Mouse (Mus musculus) hindbrain, embryonic 13.5 days (tissue): Measurements from ENCODE around the gene Nr1i3. TPM values are rescaled to one million over a fixed set of nuclear protein-coding genes. Genes with fewer than 3 reads are reported as not detected.
A peak's percentile ranks its signal among the peaks of the same experiment; 100 is the strongest.
"Not testable (repeated sequence)": the region's sequence is repeated elsewhere in the genome, so short reads cannot be mapped to it uniquely, and the experiment has no call there.

Experiments
- ATAC-seq: fragments of 200-750 bp; cut with Nextera tagmentation; 2 replicates; pipeline ENCODE4 v1.8.0; 2017; ENCODE audit warnings: moderate TSS enrichment; ENCODE audit not compliant: low FRiP score
- H3K27ac ChIP-seq: fragments of 300-500 bp; sonication (generic); 2 replicates; pipeline ENCODE4 v1.5.1; 2015; ENCODE audit warnings: inconsistent platforms, mild to moderate bottlenecking, moderate library complexity
- H3K27me3 ChIP-seq: fragments of 300-500 bp; sonication (generic); 2 replicates; pipeline ENCODE4 v1.6.1; 2015; ENCODE audit warnings: mild to moderate bottlenecking, inconsistent platforms
- H3K36me3 ChIP-seq: fragments of 300-500 bp; sonication (generic); 2 replicates; pipeline ENCODE4 v1.6.1; 2015; ENCODE audit warnings: mild to moderate bottlenecking, inconsistent platforms
- H3K4me1 ChIP-seq: fragments of 300-500 bp; sonication (generic); replicated peaks from 2 replicates; pipeline ENCODE4 v1.6.1; 2015; ENCODE audit warnings: inconsistent platforms
- H3K4me2 ChIP-seq: fragments of 300-500 bp; sonication (generic); 2 replicates; pipeline ENCODE4 v1.6.1; 2015; ENCODE audit warnings: inconsistent platforms, mild to moderate bottlenecking, moderate library complexity
- H3K4me3 ChIP-seq: fragments of 300-500 bp; sonication (generic); 2 replicates; pipeline ENCODE4 v1.5.1; 2015; ENCODE audit warnings: mild to moderate bottlenecking, inconsistent platforms
- H3K9ac ChIP-seq: fragments of 300-500 bp; sonication (generic); 2 replicates; pipeline ENCODE4 v1.6.1; 2015; ENCODE audit warnings: mild to moderate bottlenecking, inconsistent platforms
- H3K9me3 ChIP-seq: fragments of 300-500 bp; sonication (generic); 2 replicates; pipeline ENCODE4 v1.6.1; 2016; ENCODE audit warnings: inconsistent platforms
- WGBS: fragments of 180-500 bp; shearing (Covaris S2); methylation state at CpG from one replicate; pipeline ENCODE4 v1.1.7; 2015; 5-methylcytosine and 5-hydroxymethylcytosine counted together
- polyA plus RNA-seq: library from polyadenylated mRNA; unstranded; fragments of >200 nt; fragmentation: Nextera tagmentation; extraction: Ambion mirVana; gene quantifications from 2 replicates; pipeline ENCODE4 v1.2.1, GENCODE M21; 2015

Nr1i3 gene
- polyA plus RNA-seq, 1 experiment from 2014 or later: 0.48 TPM

DNA sequence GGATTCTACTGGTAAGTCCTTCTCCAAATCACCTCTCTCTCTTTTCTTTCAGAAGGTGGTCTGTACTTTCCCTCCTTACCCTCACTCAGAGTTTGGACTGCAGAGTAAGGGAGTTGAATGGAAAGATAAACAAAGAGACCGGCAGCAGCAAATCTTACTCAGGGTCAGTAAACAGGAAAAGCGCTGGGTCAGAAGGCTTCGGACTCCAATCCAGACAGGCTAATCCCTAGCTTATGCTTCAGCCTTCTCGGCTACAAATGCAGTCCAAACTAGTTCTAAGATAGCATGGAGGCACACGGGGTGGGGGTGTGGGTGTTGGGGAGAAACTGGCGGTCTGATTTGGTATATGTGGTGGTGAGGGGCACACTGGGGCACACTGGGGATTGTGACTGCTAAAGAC lies 23.7 kb downstream of the Nr1i3 start:
- ATAC-seq: no peak
- no peaks in the 10 kb centered on the region for H3K27me3 ChIP-seq
- no peak overlapping the region for H3K4me3 ChIP-seq
- peaks cover 91% of the 10 kb centered on the region for H3K36me3 ChIP-seq
- WGBS: 89% methylated on average over 6 of the region's 6 CpGs
- H3K4me1 ChIP-seq: no peaks in the 10 kb centered on the region
- H3K9ac ChIP-seq: no peak overlapping the region
- no peak overlapping the region for H3K4me2 ChIP-seq
- H3K9me3 ChIP-seq: no peaks in the 10 kb centered on the region
- H3K27ac ChIP-seq: no peak overlapping the region

- WGBS: 77% methylated on average over 14 of the region's 14 CpGs
- H3K9me3 ChIP-seq: no peaks in the 10 kb centered on the region
- H3K27ac ChIP-seq: no peak overlapping the region
- H3K4me3 ChIP-seq: no peak overlapping the region
- H3K36me3 ChIP-seq: peaks cover 98% of the 10 kb centered on the region
- H3K9ac ChIP-seq: no peak overlapping the region
- no peaks in the 10 kb centered on the region for H3K4me1 ChIP-seq
- no peak for ATAC-seq
- no peaks in the 10 kb centered on the region for H3K27me3 ChIP-seq
- H3K4me2 ChIP-seq: no peak overlapping the region
Observed at GRCm38 (mm10) chr1:171238463-171238862, 24.7 kb downstream of the Nr1i3 start.

DNA sequence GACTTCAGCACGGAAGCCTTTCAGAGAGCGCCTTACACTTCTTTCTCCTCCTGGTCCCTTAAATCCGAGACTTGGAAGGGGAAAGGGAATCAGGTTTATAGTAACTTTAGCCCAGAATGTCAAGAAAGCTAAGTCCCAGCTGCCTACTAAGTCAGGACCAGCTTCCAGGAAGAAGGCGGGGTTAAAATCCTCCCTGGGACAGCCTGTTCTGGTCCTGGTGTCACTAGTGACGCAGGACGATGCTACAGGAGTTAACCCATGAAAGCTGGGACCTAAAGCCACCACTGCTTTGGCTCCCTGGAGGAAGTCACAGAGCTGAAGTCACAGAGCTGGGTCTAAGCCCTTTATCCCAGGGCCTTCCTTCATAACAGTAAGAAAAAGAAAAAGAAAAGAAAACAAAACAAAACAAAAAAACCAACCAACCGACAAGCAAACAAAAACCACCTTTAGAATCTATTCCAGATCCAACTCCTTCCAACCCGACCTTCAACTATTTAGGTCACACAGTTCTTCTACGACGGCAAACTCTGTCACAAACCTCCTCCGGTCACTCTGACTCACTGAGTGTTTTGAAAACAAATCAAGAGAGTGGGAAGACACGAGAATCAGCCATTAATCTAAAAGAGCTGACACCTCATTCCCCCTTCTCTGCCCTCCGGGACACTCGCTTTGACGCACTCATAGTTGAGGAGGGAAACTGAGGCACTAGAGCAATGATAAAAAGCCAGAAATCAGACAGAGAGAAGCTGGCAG lies 26.4 kb downstream of the Nr1i3 start:
- Histone ChIP-seq H3K36me3 (peaks cover 92% of the 10 kb centered on the region), H3K4me2 (no peak overlapping the region), H3K27ac (no peak overlapping the region), H3K9ac (no peak overlapping the region), H3K9me3 (no peaks in the 10 kb centered on the region), H3K4me3 (no peak overlapping the region), H3K27me3 (no peaks in the 10 kb centered on the region), H3K4me1 (0 out of 2 replicates have a peak, but pooled peaks cover 3% of the 10 kb centered on the region)
- WGBS: 74% methylated on average over 15 of the region's 15 CpGs
- no peak for ATAC-seq

DNA sequence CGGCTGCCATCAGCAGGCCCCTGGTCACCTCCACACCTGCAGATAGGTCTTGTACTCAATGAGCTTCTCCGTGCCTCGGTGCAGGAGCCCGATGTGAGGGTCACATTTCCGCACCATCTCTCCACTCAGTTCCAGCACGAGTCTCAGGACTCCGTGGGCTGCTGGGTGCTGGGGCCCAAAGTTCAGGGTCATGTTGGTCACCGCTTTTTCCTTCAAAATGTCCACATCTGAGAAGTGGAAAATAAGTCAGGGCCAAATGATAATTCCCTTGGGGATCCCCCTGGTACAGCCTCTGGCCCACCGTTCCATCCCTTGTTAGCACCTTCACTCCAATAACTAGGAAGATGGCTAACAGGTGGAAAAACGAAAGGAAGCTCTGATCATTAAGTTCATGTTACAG lies 27.1 kb downstream of the Nr1i3 start:
- H3K36me3 ChIP-seq: peaks cover 86% of the 10 kb centered on the region
- ATAC-seq: no peak
- H3K27me3 ChIP-seq: no peaks in the 10 kb centered on the region
- H3K4me2 ChIP-seq: no peak overlapping the region
- no peak overlapping the region for H3K27ac ChIP-seq
- WGBS: 94% methylated on average over 10 of the region's 10 CpGs
- H3K9ac ChIP-seq: no peak overlapping the region
- H3K4me1 ChIP-seq: peaks cover 8% of the 10 kb centered on the region
- H3K4me3 ChIP-seq: no peak overlapping the region
- H3K9me3 ChIP-seq: no peaks in the 10 kb centered on the region

DNA sequence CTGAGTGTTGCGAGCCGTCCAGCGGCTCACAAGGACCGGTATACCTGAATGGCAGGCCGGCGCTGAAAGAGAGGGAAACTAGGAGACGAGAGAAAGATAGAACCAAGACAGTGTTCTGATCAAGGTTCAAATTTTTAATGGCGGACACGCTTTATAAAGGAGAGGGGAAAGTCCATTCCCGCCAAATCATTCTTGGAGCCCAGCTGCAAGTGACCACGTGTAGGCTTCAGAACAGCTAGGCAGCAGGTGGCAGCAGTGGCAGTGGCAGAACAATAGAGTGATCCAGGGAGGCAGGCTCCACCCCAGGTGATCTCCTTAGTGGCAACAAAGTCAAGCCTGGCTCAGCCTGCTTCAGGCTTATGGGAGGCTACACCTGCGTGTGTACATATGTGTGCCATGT lies 28.2 kb downstream of the Nr1i3 start:
- ATAC-seq, H3K27me3 ChIP-seq, H3K9me3 ChIP-seq, H3K9ac ChIP-seq, H3K4me3 ChIP-seq, H3K4me2 ChIP-seq, H3K27ac ChIP-seq: not testable (repeated sequence)
- 84% methylated on average over 12 of the region's 12 CpGs for WGBS
- H3K4me1 ChIP-seq: peaks cover 15% of the 10 kb centered on the region
- peaks cover 76% of the 10 kb centered on the region for H3K36me3 ChIP-seq

- no peak overlapping the region for H3K9ac ChIP-seq
- H3K36me3 ChIP-seq: peaks cover 43% of the 10 kb centered on the region
- H3K4me1 ChIP-seq: peaks cover 38% of the 10 kb centered on the region
- ATAC-seq: no peak
- no peaks in the 10 kb centered on the region for H3K9me3 ChIP-seq
- WGBS: 95% methylated on average over 8 of the region's 8 CpGs
- H3K4me2 ChIP-seq: no peak overlapping the region
- no peak overlapping the region for H3K27ac ChIP-seq
- no peaks in the 10 kb centered on the region for H3K27me3 ChIP-seq
- no peak overlapping the region for H3K4me3 ChIP-seq
Observed at GRCm38 (mm10) chr1:171245353-171245752, 31.6 kb downstream of the Nr1i3 start.

DNA sequence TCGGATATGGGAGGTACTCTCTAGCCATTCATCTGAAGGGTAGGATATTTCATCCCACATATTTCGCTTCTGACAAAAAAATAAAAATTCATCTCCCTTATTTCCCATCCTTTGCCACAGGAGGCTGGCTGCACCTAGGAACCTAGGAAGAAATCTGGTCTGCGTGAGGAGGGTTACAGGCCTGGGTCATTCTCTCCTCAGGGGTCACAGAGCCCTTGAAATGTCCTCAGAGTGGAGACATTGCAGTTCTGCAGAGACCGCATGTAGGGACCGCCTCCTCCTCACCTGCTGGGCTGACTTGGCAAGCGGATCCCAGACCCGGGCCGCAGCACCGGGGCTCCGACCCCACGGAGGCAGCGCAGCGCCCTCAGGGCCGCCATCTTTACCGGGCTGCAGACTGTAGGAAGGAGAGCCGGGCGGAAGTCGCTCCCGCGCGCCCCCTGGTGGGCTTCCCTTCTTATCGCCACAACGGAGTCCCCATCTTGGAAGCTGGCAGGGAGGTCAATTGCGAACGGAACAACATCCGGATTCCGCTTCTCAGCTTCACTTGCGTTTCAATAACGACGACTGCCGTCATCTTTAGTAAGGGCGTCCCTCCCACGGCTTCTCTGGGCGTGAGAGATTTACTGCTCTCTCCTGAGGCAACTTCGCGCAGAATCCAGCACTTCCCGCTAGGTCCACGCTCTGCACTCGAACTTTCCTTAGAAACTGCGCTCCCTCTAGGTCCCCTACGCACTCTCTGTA lies 33.1 kb downstream of the Nr1i3 start:
- H3K4me1 ChIP-seq: peaks cover 53% of the 10 kb centered on the region
- under 1% methylated on average over 41 of the region's 41 CpGs for WGBS
- peak; percentile 93 for ATAC-seq

DNA sequence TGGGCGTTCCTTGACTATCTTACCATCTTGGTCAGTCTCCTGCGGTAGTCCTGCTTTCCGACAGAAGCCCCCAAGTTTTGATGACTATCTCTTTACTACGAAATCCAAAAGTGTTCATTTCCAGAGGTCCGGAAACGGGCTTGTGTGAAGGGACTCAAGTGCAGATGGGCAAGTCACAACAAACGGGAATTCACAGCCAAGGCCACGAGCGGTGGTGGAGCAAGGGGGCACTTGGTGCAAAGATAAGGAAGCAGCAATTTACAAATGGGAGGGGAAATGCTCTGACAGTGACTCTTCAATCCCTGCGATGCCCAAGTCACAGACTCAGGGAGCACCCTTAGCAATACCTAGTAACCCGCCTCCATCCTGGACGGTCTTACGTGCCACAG lies 33.7 kb downstream of the Nr1i3 start:
- 14% methylated on average over 13 of the region's 13 CpGs for WGBS
- Histone ChIP-seq H3K9ac (peak overlapping the region; percentile 62), H3K4me3 (peak overlapping the region; percentile 72), H3K27ac (peak overlapping the region; percentile 81), H3K4me1 (peaks cover 59% of the 10 kb centered on the region), H3K4me2 (peak overlapping the region; percentile 65), H3K9me3 (no peaks in the 10 kb centered on the region), H3K27me3 (no peaks in the 10 kb centered on the region), H3K36me3 (peaks cover 23% of the 10 kb centered on the region)
- ATAC-seq: peak; percentile 4

More for the DNA sequence above, 33.1 kb downstream of the Nr1i3 start:
- Histone ChIP-seq H3K4me3 (peak overlapping the region; percentile 72), H3K9me3 (no peaks in the 10 kb centered on the region), H3K36me3 (peaks cover 28% of the 10 kb centered on the region), H3K9ac (peak overlapping the region; percentile 96), H3K27me3 (no peaks in the 10 kb centered on the region), H3K4me2 (peak overlapping the region; percentile 77), H3K27ac (peak overlapping the region; percentile 81)

- peak overlapping the region; percentile 72 for H3K4me3 ChIP-seq
- H3K9ac ChIP-seq: 0 out of 2 replicates have a peak overlapping the region, but pooled peaks have one; percentile 62
- H3K36me3 ChIP-seq: peaks cover 18% of the 10 kb centered on the region
- no peaks in the 10 kb centered on the region for H3K27me3 ChIP-seq
- H3K9me3 ChIP-seq: no peaks in the 10 kb centered on the region
- WGBS: 25% methylated on average over 4 of the region's 4 CpGs
- peaks cover 63% of the 10 kb centered on the region for H3K4me1 ChIP-seq
- ATAC-seq: no peak
- peak overlapping the region; percentile 65 for H3K4me2 ChIP-seq
- H3K27ac ChIP-seq: peak overlapping the region; percentile 81
Observed at GRCm38 (mm10) chr1:171247916-171248315, 34.1 kb downstream of the Nr1i3 start.

DNA sequence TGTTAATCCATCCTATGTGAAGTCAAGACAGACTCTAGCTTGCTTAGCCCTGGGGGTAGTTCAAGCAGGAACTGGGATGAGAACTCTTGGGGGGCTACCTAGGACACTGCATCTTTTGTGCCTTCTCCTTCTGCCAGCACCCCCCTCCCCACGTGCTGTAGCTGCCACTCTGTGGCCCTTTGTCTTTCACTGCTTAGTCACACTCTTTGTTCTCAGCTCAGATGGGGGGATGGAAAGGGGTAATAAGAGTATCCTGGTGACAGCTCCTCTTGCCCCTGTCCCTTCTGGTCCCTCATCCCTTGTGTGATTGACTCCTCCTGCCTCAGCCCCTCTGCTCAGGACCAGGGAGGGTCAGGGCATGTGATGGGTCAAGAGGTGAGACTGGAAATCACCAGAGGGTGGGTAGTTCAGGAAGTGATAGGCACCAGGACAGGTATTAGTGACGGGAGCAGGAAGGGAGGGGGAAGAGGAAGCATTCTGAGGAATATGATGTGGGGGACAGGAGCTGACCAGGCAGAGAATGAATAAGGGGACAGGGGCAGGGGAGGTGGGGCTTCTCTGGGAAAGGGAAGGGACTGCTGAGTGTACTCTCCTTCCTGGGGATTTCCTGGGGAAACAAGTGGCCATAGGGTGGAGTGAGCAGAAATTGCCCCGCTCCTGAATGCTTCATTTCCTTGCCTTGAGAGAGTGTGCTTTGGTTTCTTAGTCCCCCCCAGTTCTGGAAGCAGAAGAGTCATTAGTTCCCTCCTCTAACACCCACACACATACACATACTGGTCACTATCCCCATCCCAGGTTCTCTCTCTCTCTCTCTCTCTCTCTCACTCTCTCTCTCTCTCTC lies 34.8 kb downstream of the Nr1i3 start:
- Histone ChIP-seq H3K4me2 (no peak overlapping the region), H3K9me3 (no peaks in the 10 kb centered on the region), H3K9ac (no peak overlapping the region), H3K27me3 (no peaks in the 10 kb centered on the region), H3K4me1 (peaks cover 63% of the 10 kb centered on the region), H3K4me3 (no peak overlapping the region), H3K36me3 (peaks cover 11% of the 10 kb centered on the region), H3K27ac (peak overlapping the region; percentile 81)
- 33% methylated on average over 3 of the region's 3 CpGs for WGBS
- no peak for ATAC-seq

DNA sequence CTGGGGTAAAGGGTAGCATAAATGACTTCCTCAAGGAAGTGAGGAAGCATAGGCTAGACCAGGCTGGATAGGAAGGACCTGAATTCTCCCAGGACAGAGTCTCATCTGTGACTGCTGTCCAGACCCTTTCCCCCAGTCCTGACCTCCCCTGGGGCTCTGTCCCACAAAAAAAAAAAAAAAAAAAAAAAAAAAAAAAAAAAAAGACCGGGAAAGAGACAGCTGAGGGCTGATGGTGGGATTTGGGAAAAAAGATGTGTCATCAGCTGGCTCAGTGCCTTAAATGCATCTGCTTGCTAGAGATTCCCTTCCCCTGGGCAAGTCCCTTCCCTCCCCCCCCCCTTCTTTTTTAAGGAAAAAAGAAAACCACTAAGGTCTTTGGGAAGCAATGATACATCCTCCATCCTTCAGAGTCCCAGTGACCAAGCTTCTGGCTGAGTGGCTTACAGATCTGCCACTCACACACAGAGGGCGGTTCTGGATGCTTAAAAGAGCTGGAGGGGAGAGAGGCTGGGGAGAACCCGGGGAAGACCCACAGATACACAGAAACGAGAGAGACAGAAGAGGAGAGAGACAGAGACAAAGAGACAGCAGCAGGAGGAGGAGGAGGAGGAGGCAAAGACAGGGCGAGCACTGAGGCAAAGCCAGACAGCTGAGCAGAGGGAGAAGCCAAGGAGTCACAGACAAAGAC lies 36.3 kb downstream of the Nr1i3 start, which contains the start of gene Adamts4:
TSS of gene Adamts4 (plus strand) at position 509 of the 688 bp plus-strand sequence.
- peak within 1 kb of the TSS; percentile 65 for H3K9ac ChIP-seq
- ATAC-seq: no peak
- H3K36me3 ChIP-seq: peaks cover 3% of the 10 kb centered on the region; the same call in 1 of the 2 replicates
- peak within 1 kb of the TSS; percentile 52 for H3K4me2 ChIP-seq
- peaks cover 61% of the 10 kb centered on the region for H3K4me1 ChIP-seq
- H3K4me3 ChIP-seq: peak within 1 kb of the TSS; percentile 31
- WGBS: 7% methylated on average over 5 of the region's 5 CpGs
- peak within 1 kb of the TSS; percentile 60 for H3K27ac ChIP-seq
- H3K9me3 ChIP-seq: no peaks in the 10 kb centered on the region
- no peaks in the 10 kb centered on the region for H3K27me3 ChIP-seq
